Mouse (Mus musculus) heart, postnatal 0 days (tissue): Measurements from ENCODE around the gene Camk2d.

Experiments used
- CTCF ChIP-seq: IDR thresholded peaks from 2 replicates; pipeline ENCODE4 v1.5.1; 2016; ENCODE audit warnings: antibody characterized with exemption, control low read depth, low read depth
- EP300 ChIP-seq: IDR thresholded peaks from 2 replicates; pipeline ENCODE4 v1.6.1; 2016; ENCODE audit warnings: antibody characterized with exemption, low read depth

- TF ChIP-seq CTCF (no peak), EP300 (no peak)
These were observed 56.3 kb downstream of the Camk2d start for GRCm38 (mm10) chr3:126652361-126652760.
